Mouse (Mus musculus): ENCODE measurements around the gene Cd38.

DNA sequence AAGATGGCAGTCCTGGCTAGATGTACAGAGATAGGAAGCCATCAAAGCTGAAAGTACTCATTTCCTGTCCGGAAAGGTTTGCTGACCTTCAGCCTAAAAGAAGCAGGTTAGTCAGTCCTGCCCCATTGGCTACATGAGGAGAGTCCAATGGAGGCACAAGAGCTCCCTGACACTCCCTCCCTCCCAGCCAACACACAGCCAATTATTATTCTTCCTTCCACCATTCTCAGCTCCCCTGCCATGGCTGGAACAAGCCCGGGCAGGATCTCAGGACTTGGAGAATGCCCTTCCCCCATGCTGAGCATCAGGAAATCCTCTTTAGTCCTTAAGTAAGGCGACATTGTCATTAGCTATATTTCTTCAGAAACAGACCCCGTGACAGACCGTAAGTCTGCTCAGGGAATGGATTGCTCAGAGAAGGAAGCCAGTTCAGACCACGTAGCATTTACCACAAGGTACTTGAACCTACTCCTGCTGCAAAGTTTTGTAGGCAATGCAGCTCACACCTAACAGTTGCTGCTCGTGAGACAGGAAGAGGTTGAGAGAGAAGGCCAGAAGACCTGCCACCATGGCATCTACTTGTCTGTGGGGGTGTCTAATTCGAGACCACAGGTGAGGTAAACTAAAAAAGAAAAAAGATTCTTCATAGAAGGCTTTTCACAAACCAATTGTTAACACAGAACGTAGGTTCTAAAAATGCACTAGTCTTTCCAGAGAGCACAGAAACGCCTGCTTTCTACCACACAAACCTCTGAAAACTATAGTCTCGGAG, 15.1 kb upstream of the Cd38 start:
- TF ChIP-seq GATA1 (IDR thresholded peaks at IDR 0.05; ENCODE audit: low read length) (no peak), TAL1 (IDR thresholded peaks at IDR 0.05; ENCODE audit: low read length) (no peak)
